Mouse (Mus musculus): ENCODE measurements at regions not wholly inside any gene's neighbourhood (a gene's known extent, or its start where the extent isn't known, plus 50 kb on each side); places are given as distances from the start of the nearest gene placed in this dataset.

GRCm38 (mm10) chr4:5379215-5379614, 586.1 kb upstream of the Impad1 start:
- no peak for DNase-seq (ENCODE audit: low spot score in 2 of 2)

GRCm38 (mm10) chr4:5358274-5358673, 565.1 kb upstream of the Impad1 start:
- DNase-seq (ENCODE audit: low spot score in 2 of 2) = no peak

- DNase-seq (ENCODE audit: low spot score in 2 of 2) = peak in 1 of 2 experiments; percentile 20
Observed at GRCm38 (mm10) chr4:5346226-5346625, 553.1 kb upstream of the Impad1 start.

GRCm38 (mm10) chr4:5344739-5345138, 551.6 kb upstream of the Impad1 start:
- no peak for DNase-seq (ENCODE audit: low spot score in 2 of 2)

- DNase-seq (ENCODE audit: low spot score in 2 of 2) = peak in 1 of 2 experiments; percentile 50
Observed at GRCm38 (mm10) chr4:5344311-5344710, 551.2 kb upstream of the Impad1 start.

- DNase-seq (ENCODE audit: low spot score in 2 of 2) = no peak
Observed at GRCm38 (mm10) chr4:5337158-5337896, 544.2 kb upstream of the Impad1 start.

- DNase-seq (ENCODE audit: low spot score in 2 of 2) = no peak
Observed at GRCm38 (mm10) chr4:5335030-5335429, 541.9 kb upstream of the Impad1 start.

GRCm38 (mm10) chr4:5328497-5329194, 535.5 kb upstream of the Impad1 start:
- DNase-seq (ENCODE audit: low spot score in 2 of 2) = no peak

- DNase-seq (ENCODE audit: low spot score in 2 of 2) = no peak
Observed at GRCm38 (mm10) chr4:5327171-5327661, 534.1 kb upstream of the Impad1 start.

- no peak for DNase-seq (ENCODE audit: low spot score in 2 of 2)
Observed at GRCm38 (mm10) chr4:5301461-5301860, 508.3 kb upstream of the Impad1 start.

GRCm38 (mm10) chr4:5301017-5301416, 507.9 kb upstream of the Impad1 start:
- DNase-seq (ENCODE audit: low spot score in 2 of 2) = no peak

GRCm38 (mm10) chr4:5299208-5299607, 506.1 kb upstream of the Impad1 start:
- no peak for DNase-seq (ENCODE audit: low spot score in 2 of 2)

- no peak for DNase-seq (ENCODE audit: low spot score in 2 of 2)
Observed at GRCm38 (mm10) chr4:5294030-5294429, 500.9 kb upstream of the Impad1 start.

GRCm38 (mm10) chr4:5276113-5276512, 483.0 kb upstream of the Impad1 start:
- no peak for DNase-seq (ENCODE audit: low spot score in 2 of 2)

Measured in gastrocnemius, postnatal 4 days (tissue).